Mouse (Mus musculus): ENCODE measurements at regions not wholly inside any gene's neighbourhood (a gene's known extent, or its start where the extent isn't known, plus 50 kb on each side); places are given as distances from the start of the nearest gene placed in this dataset.

DNA sequence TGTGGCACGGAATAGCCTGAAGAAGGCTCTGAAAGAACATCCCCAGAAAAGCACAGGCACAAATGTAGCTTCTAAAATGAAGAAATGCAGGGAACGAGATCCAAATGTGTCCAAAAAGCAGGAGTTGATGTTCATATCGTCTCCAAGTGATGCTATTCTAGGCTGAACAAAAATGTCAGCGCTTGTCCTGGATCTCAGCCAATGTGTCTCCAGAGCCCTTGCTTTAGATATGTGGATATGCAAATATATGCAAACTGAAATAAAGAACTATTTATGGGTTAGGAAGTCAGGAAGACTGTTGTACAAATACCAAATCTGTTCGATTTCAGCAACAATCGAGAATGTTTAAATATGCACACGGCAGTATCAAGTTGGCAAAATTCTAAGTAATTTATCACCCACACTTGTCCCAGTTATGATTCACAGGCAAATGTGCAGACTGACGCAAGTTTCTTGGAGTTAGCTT is 320.4 kb downstream of the Synb start:
- no peak for ATAC-seq (ENCODE audit: poor library complexity, severe bottlenecking)

DNA sequence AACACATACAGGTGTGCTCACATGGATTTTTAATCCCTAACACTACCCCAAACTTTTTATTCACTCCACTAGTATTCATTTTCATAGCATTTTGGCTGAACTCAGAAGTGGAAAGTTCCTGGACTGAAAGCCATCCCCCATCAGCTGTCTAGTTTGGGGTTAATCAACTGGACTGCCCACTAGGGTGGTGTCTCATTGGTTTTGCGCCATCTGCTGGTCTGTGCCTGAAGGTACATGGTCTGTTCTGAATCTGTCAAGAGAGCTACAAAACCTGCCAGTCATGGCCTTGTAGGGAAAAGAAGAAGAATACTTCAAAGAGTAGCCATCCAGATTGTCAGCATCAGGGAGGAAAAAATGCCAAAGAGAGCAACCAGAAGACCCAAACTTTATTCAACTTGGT is 327.3 kb downstream of the Synb start:
- peak; percentile 60; the same call in 1 of the 2 replicates for ATAC-seq (ENCODE audit: poor library complexity, severe bottlenecking)

DNA sequence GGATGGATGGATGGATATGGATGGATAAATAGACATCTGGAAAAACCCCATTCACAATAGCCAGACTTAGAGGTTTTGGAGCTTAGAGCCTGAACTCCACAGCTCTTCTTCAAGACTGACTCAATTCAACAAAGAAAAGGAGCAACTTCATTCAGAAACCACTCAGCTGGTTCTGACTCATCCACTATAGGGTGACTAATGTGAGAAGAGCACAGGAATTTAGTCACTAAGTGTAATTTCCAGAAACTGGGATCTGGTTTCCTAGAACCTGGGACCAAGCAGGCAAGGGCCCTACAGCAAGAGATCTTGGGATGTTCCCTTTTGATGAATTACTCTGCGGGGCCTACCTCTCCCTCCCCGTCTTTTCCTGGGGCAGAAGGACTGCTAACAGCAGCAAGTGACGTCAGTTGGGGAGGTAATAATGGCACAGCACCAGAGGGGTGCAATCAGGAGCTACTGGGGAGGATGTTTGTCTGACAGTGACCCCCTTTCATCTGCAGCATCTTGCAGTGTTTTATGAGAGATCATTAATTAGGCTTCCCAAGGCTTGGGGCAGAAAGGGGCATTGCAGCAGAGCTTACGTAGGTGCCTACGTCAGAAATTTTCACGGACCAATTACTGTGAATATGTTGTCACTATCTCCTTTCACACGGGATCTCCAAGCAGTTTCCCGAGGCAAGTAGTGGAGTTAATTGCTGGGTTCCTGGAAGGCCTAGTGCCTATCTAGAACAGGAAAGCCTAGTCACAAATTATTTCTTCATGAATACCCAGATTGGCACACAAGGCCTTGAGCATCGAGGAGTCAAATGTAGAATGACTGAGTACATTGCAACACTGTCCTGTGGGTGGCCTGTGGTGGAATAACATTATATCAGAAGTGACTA is 339.3 kb downstream of the Synb start:
- no peak for ATAC-seq (ENCODE audit: poor library complexity, severe bottlenecking)

DNA sequence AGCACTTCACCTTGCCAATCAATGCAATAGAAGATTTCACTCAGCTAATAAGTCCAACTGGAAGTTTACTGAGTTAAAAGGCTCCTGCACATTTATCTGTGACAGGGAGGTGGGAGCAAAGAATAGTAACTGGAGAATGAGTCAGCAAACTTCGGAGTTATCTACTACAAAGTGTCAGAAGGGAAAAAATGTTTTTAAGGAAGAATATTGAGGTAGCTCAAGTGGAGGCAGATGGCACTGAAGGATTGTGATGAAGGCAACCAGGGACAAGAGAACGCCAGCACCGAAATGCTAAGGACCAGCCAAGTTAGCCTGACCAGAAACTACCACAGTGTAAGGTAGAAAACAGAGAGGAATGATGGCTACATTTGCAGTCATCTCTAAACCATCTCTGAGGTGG is 348.2 kb downstream of the Synb start:
- no peak for ATAC-seq (ENCODE audit: poor library complexity, severe bottlenecking)

DNA sequence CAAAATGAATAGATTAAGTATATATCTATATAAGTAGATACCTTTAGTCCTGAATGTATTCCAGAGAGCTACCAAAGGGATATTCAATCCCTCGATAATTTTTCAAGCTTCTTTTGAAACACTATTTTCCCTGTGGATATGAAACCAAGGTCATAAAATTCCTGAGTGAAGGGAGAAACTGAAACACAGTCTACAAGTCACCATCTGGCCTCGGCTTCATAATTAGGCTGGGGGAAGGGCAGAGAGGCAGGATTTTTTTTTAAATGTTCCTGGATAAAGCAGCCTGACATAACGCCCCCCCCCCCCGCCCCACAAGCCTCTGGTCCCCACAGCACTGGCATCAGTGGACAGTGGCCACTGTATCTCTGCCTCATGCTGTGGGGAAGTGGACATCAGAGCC is 348.7 kb downstream of the Synb start:
- no peak for ATAC-seq (ENCODE audit: poor library complexity, severe bottlenecking)

DNA sequence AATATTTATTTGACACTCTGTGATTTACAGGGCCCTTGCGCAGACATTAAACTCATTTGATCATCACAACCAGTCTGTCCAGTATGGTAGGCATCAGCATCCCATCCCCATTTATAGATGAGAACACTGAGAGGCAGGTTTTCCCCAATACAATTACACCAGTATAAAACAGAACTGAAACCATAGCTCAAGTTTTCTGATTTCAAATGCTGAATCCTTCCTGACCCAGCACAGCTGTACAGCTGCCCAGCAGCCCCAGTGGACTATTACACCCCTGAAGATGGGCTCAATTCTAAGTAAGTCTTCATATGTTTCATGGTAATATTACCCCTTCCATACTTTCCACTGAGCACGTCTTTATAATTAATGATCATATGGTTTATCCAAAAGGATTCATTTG is 352.3 kb downstream of the Synb start:
- no peak for ATAC-seq (ENCODE audit: poor library complexity, severe bottlenecking)

DNA sequence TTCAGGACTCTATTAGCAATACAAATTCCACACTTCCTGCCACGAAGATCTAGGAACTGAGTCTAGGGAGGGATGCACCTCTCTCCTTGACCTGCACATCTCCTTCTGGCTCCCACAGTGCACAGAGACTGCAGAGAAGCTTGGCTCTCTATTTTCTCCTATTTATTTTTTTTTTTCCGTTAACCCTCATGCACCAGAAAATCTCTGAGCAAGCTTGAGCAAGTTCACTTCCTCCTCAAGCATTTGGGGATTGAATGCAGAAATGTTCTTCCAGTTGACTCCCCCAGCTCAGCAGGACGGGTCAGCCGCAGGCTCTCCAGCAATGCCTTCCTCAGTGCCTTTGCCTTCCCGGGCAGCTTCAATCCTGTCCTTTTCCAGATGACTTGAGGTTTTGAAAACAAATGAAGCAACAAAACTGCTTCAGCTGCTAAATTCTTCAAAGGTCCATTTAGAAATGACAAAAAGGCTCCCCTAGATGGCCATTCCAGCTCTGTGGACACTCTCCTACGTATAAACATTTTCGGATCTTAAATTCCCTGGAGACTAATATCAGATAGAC is 352.9 kb downstream of the Synb start:
- no peak for ATAC-seq (ENCODE audit: poor library complexity, severe bottlenecking)

DNA sequence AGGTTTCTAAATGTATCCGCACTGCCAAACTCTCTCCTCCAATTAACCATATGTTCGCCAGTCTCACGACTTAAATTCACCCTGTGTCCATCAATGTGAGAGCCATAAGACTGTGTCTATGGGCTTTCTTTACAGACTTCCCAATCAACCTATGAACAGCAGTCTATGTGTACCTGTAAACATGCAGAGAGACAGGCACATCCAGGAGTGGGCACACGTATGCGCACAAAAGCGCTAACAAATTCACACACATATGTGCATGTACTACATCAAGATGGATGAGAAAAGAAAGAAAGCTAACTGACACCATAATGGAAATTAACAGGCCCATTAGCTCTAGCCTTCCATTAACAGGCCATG is 358.8 kb downstream of the Synb start:
- no peak for ATAC-seq (ENCODE audit: poor library complexity, severe bottlenecking)

DNA sequence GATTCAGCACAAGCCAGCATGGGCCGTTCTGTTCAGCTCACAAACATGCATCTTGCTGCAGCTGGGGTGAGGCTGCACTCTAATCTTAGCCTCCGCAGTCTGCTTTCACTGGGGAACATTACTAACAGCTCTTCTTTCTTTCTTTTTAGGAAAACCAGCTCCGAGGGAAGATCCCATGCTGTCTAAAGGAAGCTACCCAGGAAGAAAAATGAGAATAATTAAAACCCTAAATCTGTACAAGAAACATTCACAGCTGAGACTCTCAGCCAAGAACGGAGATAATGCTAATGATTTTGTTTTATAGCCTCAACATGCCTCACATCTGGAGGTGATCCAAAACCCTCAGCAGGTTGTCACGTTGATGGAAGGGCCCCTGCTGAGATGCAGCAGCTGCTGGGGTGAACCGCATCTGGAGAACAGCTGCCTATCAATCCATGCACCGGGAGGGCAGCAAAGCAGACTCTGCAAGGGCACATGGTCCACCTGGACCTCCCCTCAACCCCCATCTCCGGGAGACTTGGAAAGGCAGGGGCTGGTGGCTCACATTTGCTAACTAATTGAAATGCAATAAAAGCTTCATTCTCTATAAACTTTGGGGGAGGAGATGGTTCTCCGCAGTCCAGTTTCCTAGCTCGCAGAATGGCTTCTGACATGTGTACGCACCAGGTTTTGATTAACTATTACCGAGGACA is 359.3 kb downstream of the Synb start:
- no peak for ATAC-seq (ENCODE audit: poor library complexity, severe bottlenecking)

DNA sequence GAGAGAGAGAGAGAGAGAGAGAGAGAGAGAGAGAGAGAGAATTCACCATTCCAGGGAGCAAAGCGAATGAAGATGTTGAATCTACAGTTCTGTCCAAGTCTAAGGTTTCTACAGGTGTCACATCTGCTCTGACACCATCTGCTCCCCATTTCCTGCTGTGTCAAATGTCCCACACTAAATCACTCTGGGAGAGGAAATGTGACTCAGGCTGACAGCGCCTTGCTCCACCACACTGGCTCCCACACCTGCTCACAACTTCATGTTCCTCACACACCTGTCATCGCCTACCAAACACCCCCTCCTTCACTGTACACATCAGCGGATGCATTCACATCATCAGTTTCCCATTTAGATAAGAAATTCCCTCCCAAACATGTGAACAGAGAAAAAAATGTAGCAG is 366.3 kb downstream of the Synb start:
- ATAC-seq (ENCODE audit: poor library complexity, severe bottlenecking), result no peak

DNA sequence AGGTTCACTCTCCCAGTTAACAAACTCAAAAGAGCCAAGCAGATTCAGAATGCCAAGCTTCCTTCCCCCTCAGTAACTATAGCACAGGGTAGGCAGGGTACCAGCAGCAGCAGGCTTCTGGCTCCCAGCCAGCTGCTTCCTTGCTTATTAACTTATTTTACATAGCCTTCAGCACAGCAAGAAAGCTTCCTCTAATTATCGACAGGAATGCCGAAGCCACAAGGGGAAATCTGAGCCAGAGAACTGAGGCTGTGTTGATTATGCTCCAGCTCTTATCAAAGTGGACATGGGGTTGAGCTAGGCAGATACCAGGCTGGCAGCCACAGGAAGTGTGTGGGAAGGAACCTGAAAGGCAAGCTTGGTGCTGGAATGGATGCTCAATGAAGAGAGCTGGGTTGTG is 371.0 kb downstream of the Synb start:
- no peak for ATAC-seq (ENCODE audit: poor library complexity, severe bottlenecking)

DNA sequence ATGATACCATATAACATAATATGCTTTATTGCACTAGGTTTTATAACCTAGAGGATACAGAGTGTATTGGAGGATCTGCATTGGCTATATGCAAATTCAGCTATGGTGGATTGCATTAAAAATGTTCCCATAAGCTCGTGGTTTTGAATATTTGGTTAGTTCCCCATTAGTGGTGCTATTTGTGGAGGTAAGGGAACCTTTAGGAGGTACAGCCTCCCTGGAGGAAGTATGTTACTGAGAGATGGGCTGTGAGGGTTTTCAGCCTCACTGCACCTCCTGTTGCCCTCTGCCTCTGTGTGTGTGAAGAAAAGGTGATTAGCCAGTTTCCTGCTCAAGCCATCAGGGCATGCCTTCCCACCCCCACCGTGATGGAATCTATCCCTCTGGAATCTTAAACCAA is 372.1 kb downstream of the Synb start:
- no peak for ATAC-seq (ENCODE audit: poor library complexity, severe bottlenecking)

DNA sequence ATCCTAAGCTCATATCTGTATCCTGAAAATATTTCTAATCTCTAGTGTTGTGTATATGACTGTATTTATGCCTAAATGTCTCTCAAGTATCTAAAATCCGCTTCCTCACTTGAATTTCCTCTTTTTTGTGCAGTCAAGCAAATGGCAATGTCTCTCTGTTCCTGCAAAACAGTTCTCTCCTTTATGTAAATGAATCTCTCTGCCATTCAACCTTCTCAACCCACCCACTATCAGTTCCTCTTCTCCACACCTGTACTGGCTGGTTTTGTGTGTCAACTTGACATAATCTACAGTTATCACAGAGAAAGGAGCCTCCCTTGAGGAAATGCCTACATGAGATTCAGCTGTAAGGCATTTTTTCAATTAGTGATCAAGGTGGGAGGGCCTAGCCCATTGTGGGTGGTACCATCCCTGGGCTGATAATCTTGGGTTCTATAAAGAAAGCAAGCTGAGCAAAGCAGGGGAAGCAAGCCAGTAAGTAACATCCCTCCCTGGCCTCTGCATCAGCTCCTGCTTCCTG is 375.5 kb downstream of the Synb start:
- ATAC-seq (ENCODE audit: poor library complexity, severe bottlenecking), result no peak

DNA sequence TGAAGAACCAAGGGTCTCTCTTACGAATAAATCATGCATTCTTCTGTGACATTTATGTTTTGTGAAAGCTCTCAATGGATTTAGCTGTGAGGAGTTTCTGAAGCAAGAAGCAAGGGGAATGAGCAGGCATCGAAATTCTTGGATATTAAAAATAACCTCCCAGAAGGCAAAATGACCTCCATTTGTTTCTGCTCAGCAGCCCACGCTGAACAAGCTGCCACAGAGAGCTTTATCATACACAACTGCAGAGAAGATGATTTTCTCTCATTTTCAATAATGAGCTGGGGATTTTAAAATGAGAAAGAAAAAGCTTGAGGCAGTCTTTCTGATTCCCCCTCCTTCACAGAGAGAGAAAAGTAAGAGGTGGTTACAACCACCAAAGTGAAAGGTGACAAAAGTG is 394.2 kb downstream of the Synb start:
- ATAC-seq (ENCODE audit: poor library complexity, severe bottlenecking), result no peak

DNA sequence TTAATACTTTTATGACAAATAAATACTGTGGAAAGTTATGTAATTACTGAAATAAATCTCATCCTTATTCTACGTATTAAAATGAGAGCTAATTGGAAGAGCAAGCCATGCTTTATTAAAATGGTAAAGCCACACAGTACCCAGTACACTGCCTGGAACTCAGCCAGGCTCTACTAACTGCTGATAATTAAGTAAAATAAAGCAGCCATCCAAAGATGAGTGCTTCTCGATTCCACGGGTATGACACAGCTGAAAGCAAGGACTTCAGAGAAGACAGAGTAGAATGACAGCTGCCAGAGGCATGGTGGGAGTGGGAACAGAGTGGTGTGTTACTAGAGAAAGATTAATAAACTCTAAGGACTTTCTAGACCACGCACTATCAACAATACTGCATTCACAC is 416.9 kb downstream of the Synb start:
- no peak for ATAC-seq (ENCODE audit: poor library complexity, severe bottlenecking)

DNA sequence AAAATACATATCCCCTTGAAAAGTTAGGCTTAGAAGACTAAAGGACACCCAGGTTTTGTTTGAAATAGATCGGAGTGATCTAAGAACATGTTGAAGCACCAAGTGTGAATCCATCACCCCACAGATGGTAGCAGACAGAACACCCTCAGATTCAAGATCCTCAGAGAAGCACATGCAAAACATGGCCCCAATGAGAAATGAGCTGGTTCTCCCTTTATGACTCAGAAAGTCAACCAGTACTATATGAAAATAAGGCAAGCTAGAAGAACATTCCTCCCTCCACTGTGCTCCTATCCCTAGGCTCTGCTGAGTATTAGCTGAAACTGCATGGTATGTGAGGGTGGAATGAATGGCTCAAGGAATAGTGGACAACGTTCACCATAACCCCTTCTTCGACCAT is 433.0 kb downstream of the Synb start:
- ATAC-seq (ENCODE audit: poor library complexity, severe bottlenecking), result no peak

DNA sequence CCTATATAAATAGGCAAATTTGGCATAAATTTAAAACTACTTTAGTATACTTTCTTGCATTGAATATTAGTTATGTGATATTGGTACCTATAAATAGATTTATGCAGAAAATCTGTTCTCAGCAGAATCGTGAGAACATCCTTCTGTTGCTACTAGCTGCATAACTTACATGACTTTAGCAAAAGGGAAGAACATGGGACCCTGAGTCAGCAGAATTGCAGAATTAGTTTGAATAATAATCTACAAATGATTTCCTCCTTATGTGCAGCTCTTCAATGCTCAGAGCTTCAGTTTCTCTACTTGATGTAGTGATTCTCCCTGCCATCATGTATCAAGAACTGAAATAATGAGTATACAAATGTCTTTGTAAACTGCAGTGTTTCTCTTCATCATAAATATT is 436.2 kb downstream of the Synb start:
- no peak for ATAC-seq (ENCODE audit: poor library complexity, severe bottlenecking)

DNA sequence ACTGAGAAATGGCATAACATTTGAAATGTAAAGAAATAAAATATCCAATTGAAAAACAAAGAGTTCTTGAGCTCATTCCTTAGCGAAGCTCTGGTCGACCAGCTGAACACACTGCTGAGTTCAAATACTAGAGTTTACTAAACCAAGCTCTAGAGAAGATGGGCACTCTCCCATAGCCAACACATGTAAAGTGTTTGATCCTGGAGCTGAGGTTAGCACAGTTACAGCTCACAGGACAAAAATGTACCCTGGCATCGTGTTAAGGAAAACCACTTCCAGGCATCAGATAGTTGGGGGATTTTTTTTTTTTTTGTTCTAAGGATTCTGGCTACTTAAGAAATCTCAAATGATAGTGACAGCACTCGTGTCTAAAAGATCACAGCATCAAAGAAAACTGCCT is 445.6 kb downstream of the Synb start:
- ATAC-seq (ENCODE audit: poor library complexity, severe bottlenecking), result no peak

DNA sequence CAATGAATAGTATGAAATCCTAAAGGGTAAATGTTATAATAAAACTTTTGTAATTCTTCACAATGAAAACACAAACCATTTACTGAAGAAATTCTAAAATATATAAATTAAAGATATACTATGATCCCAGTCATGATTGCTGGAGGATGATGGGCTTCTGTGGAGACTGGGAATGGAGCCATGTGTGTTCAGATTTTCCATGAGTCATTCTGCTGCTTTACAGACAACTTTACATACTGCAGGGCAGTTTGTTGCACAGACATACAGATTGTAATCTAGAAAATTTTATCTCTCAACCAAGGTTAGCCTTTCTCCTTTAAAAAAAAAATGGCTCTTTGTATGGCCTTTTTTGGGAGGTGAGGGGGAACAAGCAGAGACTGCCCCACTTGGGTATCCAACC is 446.5 kb downstream of the Synb start:
- ATAC-seq (ENCODE audit: poor library complexity, severe bottlenecking), result no peak

DNA sequence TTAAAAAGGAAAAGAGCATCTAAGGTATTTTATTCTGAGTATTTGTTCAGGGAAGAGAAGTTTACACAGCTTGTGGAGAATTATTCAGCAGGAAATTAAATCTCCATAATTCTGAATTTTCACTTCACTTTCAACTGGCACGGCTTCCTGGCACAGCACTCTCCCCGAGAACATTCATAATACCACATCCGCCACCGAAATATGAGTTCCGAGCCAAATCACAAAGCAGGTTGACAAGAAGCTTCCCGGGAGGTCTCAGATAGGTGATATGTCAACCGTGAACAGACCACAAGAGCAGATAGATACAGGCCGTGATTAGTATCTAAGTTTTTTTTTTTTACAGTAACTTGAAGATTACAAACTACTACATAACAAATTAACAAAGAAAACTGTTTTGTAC is 473.9 kb downstream of the Synb start:
- no peak for ATAC-seq (ENCODE audit: poor library complexity, severe bottlenecking)

DNA sequence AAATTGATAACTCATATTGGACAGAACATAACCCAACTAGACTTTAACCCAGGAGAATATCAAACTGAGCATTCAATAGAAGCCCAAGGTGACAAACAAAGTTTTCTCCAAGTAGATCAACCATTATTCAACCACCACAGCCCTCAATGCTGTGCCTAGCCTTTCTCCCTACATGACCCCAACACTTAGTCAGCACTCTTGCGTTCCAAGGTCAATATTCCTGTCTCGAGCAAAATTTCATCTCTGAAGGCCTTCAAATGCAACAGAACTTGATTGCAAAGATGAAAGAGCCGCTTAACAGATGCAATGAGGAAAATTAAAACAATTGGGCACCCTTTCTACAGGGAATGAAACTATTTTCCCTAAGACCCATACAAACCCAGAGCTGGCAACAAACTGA is 485.1 kb downstream of the Synb start:
- no peak for ATAC-seq (ENCODE audit: poor library complexity, severe bottlenecking)

DNA sequence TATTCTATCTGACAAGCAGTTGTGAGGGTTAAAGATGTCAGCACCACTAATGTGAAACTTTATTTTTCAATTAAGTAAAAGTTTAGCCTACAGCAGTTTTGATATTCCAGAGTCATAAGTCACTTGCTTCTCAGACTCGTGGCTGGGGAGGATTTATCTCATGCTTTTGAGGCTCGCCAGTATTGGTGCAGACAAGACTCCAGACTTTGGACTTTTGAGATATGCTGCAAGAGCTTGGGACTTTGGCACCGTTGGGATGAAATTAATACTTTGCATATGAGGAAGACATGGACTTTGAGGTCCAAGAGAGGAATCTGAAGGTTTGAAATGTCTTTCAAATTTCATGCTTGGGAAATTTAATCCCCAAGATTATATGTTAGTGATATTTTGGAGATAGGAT is 486.2 kb downstream of the Synb start:
- no peak for ATAC-seq (ENCODE audit: poor library complexity, severe bottlenecking)
